Mouse (Mus musculus) small intestine, adult 2 months (tissue): ENCODE results near the gene Gzmm.

Experiments
- CTCF ChIP-seq: fragments of 200-500 bp; IDR thresholded peaks from 2 replicates; pipeline ENCODE4 v1.5.1; 2012; ENCODE audit warnings: low read depth, mild to moderate bottlenecking, control low read depth, inconsistent platforms, low read length, moderate library complexity, mixed read lengths; ENCODE audit not compliant: insufficient replicate concordance, insufficient read length; ENCODE audit errors: extremely low read depth
- POLR2A ChIP-seq: fragments of 200-500 bp; IDR thresholded peaks from 2 replicates; pipeline ENCODE4 v1.6.1; 2012; ENCODE audit warnings: low read depth, mild to moderate bottlenecking, control low read depth, inconsistent platforms, low read length, moderate library complexity

DNA sequence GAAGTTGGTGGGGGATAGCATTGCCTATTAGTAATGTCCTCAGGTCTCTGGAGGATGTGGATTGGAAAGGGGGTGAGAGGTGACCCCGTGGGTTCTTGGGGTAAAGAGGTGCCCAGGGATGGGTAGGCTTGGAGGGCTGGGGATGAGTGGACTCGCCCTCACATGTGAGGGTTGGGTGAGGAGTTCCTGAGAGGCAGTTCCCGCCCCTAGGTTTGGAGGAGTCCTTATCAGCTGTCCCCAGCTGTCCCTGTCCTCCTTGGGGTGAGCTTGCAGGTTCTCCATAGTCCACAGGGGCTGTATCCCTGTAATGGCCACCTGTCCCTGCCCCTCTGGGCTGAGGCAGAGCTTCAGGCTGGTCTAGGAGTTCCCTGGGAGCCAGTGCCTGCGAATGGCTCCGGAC, 17.1 kb downstream of the Gzmm start:
- TF ChIP-seq CTCF (no peak), POLR2A (no peak)
